Mouse (Mus musculus) gastrocnemius, postnatal 4 days (tissue): ENCODE results near the gene Setd1b. TPM values are rescaled to one million over a fixed set of nuclear protein-coding genes. Genes with fewer than 3 reads are reported as not detected.

Source experiments
- DNase-seq, 2 experiments: peaks; one replicate each; pipeline ENCODE4 v3.0.0; 2021 to 2022; ENCODE audit warnings: low spot score in 2 of 2, mixed read lengths in 2 of 2
- total RNA-seq, 2 experiments: library from RNA; stranded (reverse); gene quantifications; 2 replicates each; pipeline ENCODE4 v1.2.3; 2021

The Setd1b gene
- total RNA-seq, 2 experiments from 2014 or later: 21.0 to 21.4 TPM

GRCm38 (mm10) chr5:123156763-123157162 lies 14.8 kb downstream of the Setd1b start:
- no peak for DNase-seq

GRCm38 (mm10) chr5:123157972-123158371 lies 16.0 kb downstream of the Setd1b start:
- DNase-seq: no peak

GRCm38 (mm10) chr5:123159446-123159845 lies 17.5 kb downstream of the Setd1b start:
- no peak for DNase-seq

GRCm38 (mm10) chr5:123159866-123160265 lies 17.9 kb downstream of the Setd1b start:
- DNase-seq: no peak

- DNase-seq: no peak
Observed at GRCm38 (mm10) chr5:123160341-123160740, 18.3 kb downstream of the Setd1b start.

- DNase-seq: no peak
Observed at GRCm38 (mm10) chr5:123162942-123163341, 20.9 kb downstream of the Setd1b start.

- no peak for DNase-seq
Observed at GRCm38 (mm10) chr5:123166437-123166836, 24.4 kb downstream of the Setd1b start.

GRCm38 (mm10) chr5:123167591-123167990 lies 25.6 kb downstream of the Setd1b start:
- no peak for DNase-seq

- no peak for DNase-seq
Observed at GRCm38 (mm10) chr5:123169284-123169683, 27.3 kb downstream of the Setd1b start, which contains the start of gene Psmd9. Psmd9 (plus strand) TSS chr5:123169413.

GRCm38 (mm10) chr5:123170365-123170764 lies 28.4 kb downstream of the Setd1b start:
- no peak for DNase-seq

- DNase-seq: peak; percentile 72 to 82
Observed at GRCm38 (mm10) chr5:123171646-123172350, 29.8 kb downstream of the Setd1b start.

- no peak for DNase-seq
Observed at GRCm38 (mm10) chr5:123178792-123179191, 36.8 kb downstream of the Setd1b start.

GRCm38 (mm10) chr5:123180390-123180789 lies 38.4 kb downstream of the Setd1b start:
- DNase-seq: no peak

GRCm38 (mm10) chr5:123181536-123181935 lies 39.5 kb downstream of the Setd1b start:
- DNase-seq: no peak

GRCm38 (mm10) chr5:123182651-123183050 lies 40.7 kb downstream of the Setd1b start, which contains the start of gene Hpd:
Hpd (minus strand) TSS chr5:123182727.
- no peak for DNase-seq

GRCm38 (mm10) chr5:123185966-123186365 lies 44.0 kb downstream of the Setd1b start:
- DNase-seq: no peak

GRCm38 (mm10) chr5:123187306-123187705 lies 45.3 kb downstream of the Setd1b start:
- no peak for DNase-seq

GRCm38 (mm10) chr5:123190912-123191311 lies 48.9 kb downstream of the Setd1b start:
- DNase-seq: no peak

- no peak for DNase-seq
Observed at GRCm38 (mm10) chr5:123191427-123191826, 49.4 kb downstream of the Setd1b start.

- DNase-seq: no peak
Observed at GRCm38 (mm10) chr5:123192606-123193150, 50.7 kb downstream of the Setd1b start.

GRCm38 (mm10) chr5:123193436-123193835 lies 51.4 kb downstream of the Setd1b start:
- no peak for DNase-seq

GRCm38 (mm10) chr5:123194856-123195255 lies 52.9 kb downstream of the Setd1b start:
- DNase-seq: no peak

- DNase-seq: no peak
Observed at GRCm38 (mm10) chr5:123195500-123196000, 53.6 kb downstream of the Setd1b start.
